In the genomic region with DNA sequence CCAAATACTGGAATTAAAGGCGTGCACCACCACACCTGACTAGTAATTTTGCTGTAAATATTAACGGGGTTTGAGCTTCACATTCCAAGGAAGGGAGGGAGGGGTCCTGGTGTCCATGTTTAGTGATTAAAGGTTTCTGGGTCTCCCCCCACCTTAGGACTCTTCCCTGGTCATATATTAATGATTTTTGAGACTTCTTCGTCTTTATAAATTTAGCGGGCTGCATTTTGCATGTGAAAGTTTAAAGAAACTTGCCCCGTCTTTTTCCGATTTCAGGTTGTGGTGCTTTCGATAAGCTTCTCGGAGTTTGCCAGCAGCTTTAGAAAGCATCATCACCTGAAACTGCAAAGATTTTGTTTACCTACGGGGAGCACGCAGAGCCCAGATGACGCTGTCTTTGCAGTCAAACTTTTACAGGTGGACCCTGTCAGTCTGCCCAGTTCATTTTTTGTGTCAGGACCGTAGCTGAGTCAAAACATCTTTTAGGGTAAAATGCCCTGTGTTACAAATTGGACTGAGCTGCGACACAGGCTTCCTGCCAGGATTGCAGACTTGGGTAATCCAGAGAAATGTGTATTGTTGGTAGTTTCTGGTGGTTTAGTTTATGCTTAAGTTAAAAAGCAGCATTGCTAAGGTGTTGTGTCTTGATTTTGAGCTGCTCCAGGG, we compare ENCODE assay signal across 8 mouse cellular contexts. TPM values are rescaled to one million over a fixed set of nuclear protein-coding genes. Genes with fewer than 3 reads are reported as not detected.
A peak's percentile ranks its signal among the peaks of the same experiment; 100 is the strongest.
DNase-seq lines count a peak whose midpoint lies in the region; ATAC-seq and TF ChIP-seq lines count a peak whose summit lies in the region.

No protein-coding gene starts in this region.

- peak overlapping the region; percentile 57 for H3K4me3 ChIP-seq in layer of hippocampus, adult 2 months
- peak overlapping the region; percentile 38; the same call in 1 of the 2 replicates for H3K4me3 ChIP-seq in bone marrow macrophage, adult 2 months (ENCODE audit: insufficient read depth, low read length)
- peak overlapping the region; percentile 46 for H3K4me3 ChIP-seq in hindbrain, embryonic 12.5 days
- H3K4me3 ChIP-seq in liver, postnatal 0 days (ENCODE audit: low read depth, low read length) = peak overlapping the region; percentile 52

- peak overlapping the region; percentile 38; the same call in 1 of the 2 replicates for H3K9ac ChIP-seq in hindbrain, embryonic 12.5 days
- H3K9ac ChIP-seq in liver, postnatal 0 days (replicated peaks) = no peak overlapping the region; the same call in 1 of the 2 replicates

- TF ChIP-seq EP300 in liver, postnatal 0 days (IDR thresholded peaks at IDR 0.05; ENCODE audit: low read depth) = no peak

- no peak for ATAC-seq in hindbrain, embryonic 12.5 days (ENCODE audit: low FRiP score)
- no peak for ATAC-seq in liver, postnatal 0 days

- no peak for DNase-seq in layer of hippocampus, adult 2 months (ENCODE audit: low spot score in 2 of 2)
- DNase-seq in layer of hippocampus, postnatal 25 days (ENCODE audit: extremely low spot score in 1 of 2, low spot score in 1 of 2) = no peak
- no peak for DNase-seq in liver, postnatal 0 days
- DNase-seq in frontal cortex, postnatal 36 days (ENCODE audit: low spot score in 2 of 2) = no peak
- DNase-seq in layer of hippocampus, postnatal 36 days = no peak
- no peak for DNase-seq in thymus, adult 18-20 months

- TF ChIP-seq POLR2A in bone marrow macrophage, adult 2 months (IDR thresholded peaks at IDR 0.05; ENCODE audit: borderline replicate concordance, low read depth, low read length) = no peak

- 87% methylated on average over 13 of the region's 13 CpGs for WGBS in hindbrain, embryonic 12.5 days
- 82% methylated on average over 13 of the region's 13 CpGs for WGBS in liver, postnatal 0 days (ENCODE audit: insufficient replicate concordance)

- H3K4me2 ChIP-seq in hindbrain, embryonic 12.5 days (replicated peaks) = peak overlapping the region; percentile 87
- H3K4me2 ChIP-seq in liver, postnatal 0 days (ENCODE audit: low read depth, low read length) = peak overlapping the region; percentile 70

- H3K27ac ChIP-seq in layer of hippocampus, adult 2 months = peak overlapping the region; percentile 58
- no peak overlapping the region for H3K27ac ChIP-seq in bone marrow macrophage, adult 2 months (ENCODE audit: insufficient read depth, low read depth, low read length)
- H3K27ac ChIP-seq in hindbrain, embryonic 12.5 days = no peak overlapping the region
- H3K27ac ChIP-seq in liver, postnatal 0 days (ENCODE audit: low read depth) = peak overlapping the region; percentile 13; the same call in 1 of the 2 replicates

- H3K27me3 ChIP-seq in hindbrain, embryonic 12.5 days = no peaks in the 10 kb centered on the region
- no peaks in the 10 kb centered on the region for H3K27me3 ChIP-seq in liver, postnatal 0 days (ENCODE audit: insufficient read depth, low read length)

- peaks cover 14% of the 10 kb centered on the region for H3K36me3 ChIP-seq in hindbrain, embryonic 12.5 days
- H3K36me3 ChIP-seq in liver, postnatal 0 days (replicated peaks; ENCODE audit: insufficient read depth, low read length) = peaks cover 38% of the 10 kb centered on the region

- peaks cover 29% of the 10 kb centered on the region for H3K4me1 ChIP-seq in bone marrow macrophage, adult 2 months (ENCODE audit: control insufficient read depth, insufficient read depth, low read length)
- H3K4me1 ChIP-seq in hindbrain, embryonic 12.5 days = peaks cover 44% of the 10 kb centered on the region
- peaks cover 18% of the 10 kb centered on the region for H3K4me1 ChIP-seq in liver, postnatal 0 days (ENCODE audit: insufficient read depth)

- H3K9me3 ChIP-seq in hindbrain, embryonic 12.5 days (replicated peaks) = no peaks in the 10 kb centered on the region
- H3K9me3 ChIP-seq in liver, postnatal 0 days (ENCODE audit: low read length) = no peaks in the 10 kb centered on the region

- TF ChIP-seq CTCF in layer of hippocampus, adult 2 months (conservative IDR thresholded peaks at IDR 0.05) = no peak
- TF ChIP-seq CTCF in bone marrow macrophage, adult 2 months (IDR thresholded peaks at IDR 0.05; ENCODE audit: low read depth, low read length) = no peak
- TF ChIP-seq CTCF in liver, postnatal 0 days (IDR thresholded peaks at IDR 0.05; ENCODE audit: low read depth) = no peak

RNA-seq across cellular contexts. Expression of a gene that starts 5.3 kb away (rescaled TPM):
- 10 to 100 TPM; 42.6 to 58.0 TPM for total RNA-seq in layer of hippocampus, adult 2 months (2021)
- 10 to 100 TPM; 40.7 to 49.1 TPM for total RNA-seq in layer of hippocampus, postnatal 25 days (2021)
- 171 and 175 TPM in 2 replicates for polyA plus RNA-seq in bone marrow macrophage, adult 2 months (2012; ENCODE audit: insufficient read depth, insufficient read length, missing spikeins)
- polyA plus RNA-seq in hindbrain, embryonic 12.5 days (2016; fragmentation: Nextera tagmentation; extraction: Ambion mirVana) = 69.1 and 69.6 TPM in 2 replicates
- polyA plus RNA-seq in liver, postnatal 0 days (2015; fragmentation: Nextera tagmentation; extraction: Ambion mirVana) = 30.4 and 37.3 TPM in 2 replicates
- total RNA-seq in layer of hippocampus, postnatal 36 days (2021) = 10 to 100 TPM; 50.4 to 52.1 TPM

Comparison
In these comparisons a context has a peak if more than half of its experiments do, and no peak if none do; other contexts are left out.
1. H3K27ac ChIP-seq: peak in layer of hippocampus, adult 2 months (single experiment) and liver, postnatal 0 days (single experiment); none in bone marrow macrophage, adult 2 months (single experiment) and hindbrain, embryonic 12.5 days (single experiment).
2. Peak in every context shown above with its lines, with median percentiles within 50 percentile points of each other: H3K4me3 ChIP-seq.